Mouse (Mus musculus): ENCODE measurements around the gene Nipsnap2. TPM values are rescaled to one million over a fixed set of nuclear protein-coding genes. Genes with fewer than 3 reads are reported as not detected.
"Not testable (repeated sequence)": the region's sequence is repeated elsewhere in the genome, so short reads cannot be mapped to it uniquely, and the experiment has no call there.

The Nipsnap2 gene
- total and polyA plus RNA-seq, 3 experiments: 56.0 to 76.7 (median 59.9) TPM

- no peak for TF ChIP-seq POLR2AphosphoS5 (IDR thresholded peaks at IDR 0.05; ENCODE audit: insufficient replicate concordance, low read depth, low read length)
- H3K36me3 ChIP-seq (replicated peaks): peaks cover 80% of the 10 kb centered on the region
- ATAC-seq (ENCODE audit: extremely low read depth, insufficient number of reproducible peaks, low FRiP score, poor library complexity, severe bottlenecking): no peak
These were observed 45.8 kb downstream of the Nipsnap2 start for GRCm38 (mm10) chr5:129770443-129771355.

GRCm38 (mm10) chr5:129772433-129772832 is 47.6 kb downstream of the Nipsnap2 start:
- ATAC-seq (ENCODE audit: extremely low read depth, insufficient number of reproducible peaks, low FRiP score, poor library complexity, severe bottlenecking): no peak
- TF ChIP-seq POLR2AphosphoS5 (IDR thresholded peaks at IDR 0.05; ENCODE audit: insufficient replicate concordance, low read depth, low read length) (no peak), CTCF (IDR thresholded peaks at IDR 0.05; ENCODE audit: low read depth, low read length) (no peak), TAL1 (conservative IDR thresholded peaks at IDR 0.05; ENCODE audit: low read depth, low read length) (no peak), GATA2 (IDR thresholded peaks at IDR 0.05; ENCODE audit: borderline replicate concordance, low read depth, low read length) (no peak), GATA1 (IDR thresholded peaks at IDR 0.05; ENCODE audit: borderline replicate concordance, low read length) (no peak)
- no peak overlapping the region for H3K4me3 ChIP-seq (ENCODE audit: low read depth, low read length)
- H3K36me3 ChIP-seq (replicated peaks): peaks cover 82% of the 10 kb centered on the region
- H3K4me1 ChIP-seq (ENCODE audit: insufficient read depth, low read depth, low read length): no peaks in the 10 kb centered on the region; the same call in 1 of the 2 replicates
- H3K9me3 ChIP-seq (replicated peaks): no peaks in the 10 kb centered on the region
- no peak for DNase-seq (ENCODE audit: low spot score)
- no peaks in the 10 kb centered on the region for H3K27me3 ChIP-seq (ENCODE audit: insufficient read depth, low read length)

More at GRCm38 (mm10) chr5:129770443-129771355, 45.8 kb downstream of the Nipsnap2 start:
- Histone ChIP-seq H3K4me1 (ENCODE audit: insufficient read depth, low read depth, low read length) (no peaks in the 10 kb centered on the region), H3K27me3 (ENCODE audit: insufficient read depth, low read length) (no peaks in the 10 kb centered on the region), H3K4me3 (ENCODE audit: low read depth, low read length) (no peak overlapping the region), H3K9me3 (replicated peaks) (no peaks in the 10 kb centered on the region)
- DNase-seq (ENCODE audit: low spot score): no peak

GRCm38 (mm10) chr5:129773330-129773729 is 48.5 kb downstream of the Nipsnap2 start:
- H3K27me3 ChIP-seq (ENCODE audit: insufficient read depth, low read length); H3K4me3 ChIP-seq (ENCODE audit: low read depth, low read length); H3K4me1 ChIP-seq (ENCODE audit: insufficient read depth, low read depth, low read length); DNase-seq (ENCODE audit: low spot score); ATAC-seq (ENCODE audit: extremely low read depth, insufficient number of reproducible peaks, low FRiP score, poor library complexity, severe bottlenecking); H3K9me3 ChIP-seq (replicated peaks): not testable (repeated sequence)
- H3K36me3 ChIP-seq (replicated peaks): peaks cover 76% of the 10 kb centered on the region

GRCm38 (mm10) chr5:129774661-129775060 is 49.8 kb downstream of the Nipsnap2 start:
- Histone ChIP-seq H3K4me3 (ENCODE audit: low read depth, low read length) (no peak overlapping the region), H3K36me3 (replicated peaks) (peaks cover 66% of the 10 kb centered on the region), H3K9me3 (replicated peaks) (no peaks in the 10 kb centered on the region), H3K4me1 (ENCODE audit: insufficient read depth, low read depth, low read length) (peaks cover 15% of the 10 kb centered on the region), H3K27me3 (ENCODE audit: insufficient read depth, low read length) (no peaks in the 10 kb centered on the region)
- ATAC-seq (ENCODE audit: extremely low read depth, insufficient number of reproducible peaks, low FRiP score, poor library complexity, severe bottlenecking): no peak
- DNase-seq (ENCODE audit: low spot score): no peak
- TF ChIP-seq POLR2AphosphoS5 (IDR thresholded peaks at IDR 0.05; ENCODE audit: insufficient replicate concordance, low read depth, low read length): no peak
- no peak for TF ChIP-seq GATA2 (IDR thresholded peaks at IDR 0.05; ENCODE audit: borderline replicate concordance, low read depth, low read length)
- TF ChIP-seq CTCF (IDR thresholded peaks at IDR 0.05; ENCODE audit: low read depth, low read length): no peak
- TF ChIP-seq TAL1 (conservative IDR thresholded peaks at IDR 0.05; ENCODE audit: low read depth, low read length): no peak
- TF ChIP-seq GATA1 (IDR thresholded peaks at IDR 0.05; ENCODE audit: borderline replicate concordance, low read length): no peak

GRCm38 (mm10) chr5:129778348-129778995 is 53.6 kb downstream of the Nipsnap2 start:
- Histone ChIP-seq H3K9me3 (replicated peaks) (no peaks in the 10 kb centered on the region), H3K4me1 (ENCODE audit: insufficient read depth, low read depth, low read length) (peaks cover 21% of the 10 kb centered on the region), H3K4me3 (ENCODE audit: low read depth, low read length) (peak overlapping the region; percentile 81), H3K27me3 (ENCODE audit: insufficient read depth, low read length) (no peaks in the 10 kb centered on the region), H3K36me3 (replicated peaks) (peaks cover 32% of the 10 kb centered on the region)
- no peak for ATAC-seq (ENCODE audit: extremely low read depth, insufficient number of reproducible peaks, low FRiP score, poor library complexity, severe bottlenecking)
- DNase-seq (ENCODE audit: low spot score): no peak
- TF ChIP-seq CTCF (IDR thresholded peaks at IDR 0.05; ENCODE audit: low read depth, low read length) (no peak), TAL1 (conservative IDR thresholded peaks at IDR 0.05; ENCODE audit: low read depth, low read length) (no peak), POLR2AphosphoS5 (IDR thresholded peaks at IDR 0.05; ENCODE audit: insufficient replicate concordance, low read depth, low read length) (no peak), GATA2 (IDR thresholded peaks at IDR 0.05; ENCODE audit: borderline replicate concordance, low read depth, low read length) (no peak), GATA1 (IDR thresholded peaks at IDR 0.05; ENCODE audit: borderline replicate concordance, low read length) (no peak)

- no peak for TF ChIP-seq GATA2 (IDR thresholded peaks at IDR 0.05; ENCODE audit: borderline replicate concordance, low read depth, low read length)
- no peak for TF ChIP-seq GATA1 (IDR thresholded peaks at IDR 0.05; ENCODE audit: borderline replicate concordance, low read length)
- no peak for TF ChIP-seq TAL1 (conservative IDR thresholded peaks at IDR 0.05; ENCODE audit: low read depth, low read length)
- TF ChIP-seq POLR2AphosphoS5 (IDR thresholded peaks at IDR 0.05; ENCODE audit: insufficient replicate concordance, low read depth, low read length): no peak
- no peak for TF ChIP-seq CTCF (IDR thresholded peaks at IDR 0.05; ENCODE audit: low read depth, low read length)
- Histone ChIP-seq H3K9me3 (replicated peaks) (no peaks in the 10 kb centered on the region), H3K27me3 (ENCODE audit: insufficient read depth, low read length) (no peaks in the 10 kb centered on the region), H3K4me1 (ENCODE audit: insufficient read depth, low read depth, low read length) (peaks cover 21% of the 10 kb centered on the region), H3K4me3 (ENCODE audit: low read depth, low read length) (peak overlapping the region; percentile 81), H3K36me3 (replicated peaks) (peaks cover 31% of the 10 kb centered on the region)
- DNase-seq (ENCODE audit: low spot score): peak; percentile 62
- ATAC-seq (ENCODE audit: extremely low read depth, insufficient number of reproducible peaks, low FRiP score, poor library complexity, severe bottlenecking): peak; percentile 92
These were observed 54.3 kb downstream of the Nipsnap2 start for GRCm38 (mm10) chr5:129778996-129779716.

Measured in G1E (cell line).